Mouse (Mus musculus) heart, adult 2 months (tissue): Measurements from ENCODE around the gene Shisa2.

Source experiments
- CTCF ChIP-seq: fragments of 200-600 bp; IDR thresholded peaks from 2 replicates; pipeline ENCODE4 v1.8.1; 2022; ENCODE audit warnings: antibody characterized with exemption, mild to moderate bottlenecking, moderate library complexity
- POLR2A ChIP-seq: fragments of 200-500 bp; IDR thresholded peaks from 2 replicates; pipeline ENCODE4 v1.6.1; 2011; ENCODE audit warnings: mild to moderate bottlenecking, low read depth, low read length, control low read depth; ENCODE audit not compliant: insufficient read depth

DNA sequence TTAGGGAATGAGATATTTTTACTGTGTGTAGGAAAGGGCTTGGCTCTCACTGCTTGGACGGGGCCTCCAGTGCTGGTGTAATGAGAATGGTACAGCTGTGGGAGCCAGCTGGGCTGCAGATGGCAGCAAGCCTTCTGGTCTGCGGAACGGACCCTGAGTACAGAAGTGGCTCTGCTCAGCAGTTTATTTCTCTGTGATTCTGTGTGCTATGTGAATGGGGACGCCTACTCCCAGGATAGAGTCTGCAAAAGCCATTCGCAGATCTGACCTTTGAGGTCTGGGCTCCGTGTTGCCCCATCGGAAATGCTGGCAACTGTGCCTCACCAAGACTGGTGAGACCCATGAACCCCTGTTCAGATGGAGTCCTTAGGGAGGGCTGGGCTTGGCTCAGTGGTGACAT, 2.7 kb downstream of the Shisa2 start:
- TF ChIP-seq POLR2A (no peak), CTCF (no peak)
